Mouse (Mus musculus) lung, adult 18-20 months (tissue): ENCODE results near the gene Hist3h2ba.
A peak's percentile ranks its signal among the peaks of the same experiment; 100 is the strongest.

Experiments
- DNase-seq, 2 experiments: peaks; one replicate each; pipeline ENCODE4 v3.0.0; 2022; ENCODE audit warnings: mixed read lengths in 2 of 2

Hist3h2ba gene

GRCm38 (mm10) chr11:58965001-58965760 lies 16.5 kb downstream of the Hist3h2ba start:
- DNase-seq = no peak

- peak in 1 of 2 experiments; percentile 50 for DNase-seq
Measured at GRCm38 (mm10) chr11:58967346-58967745, 18.6 kb downstream of the Hist3h2ba start.

GRCm38 (mm10) chr11:58968551-58968950 lies 19.8 kb downstream of the Hist3h2ba start:
- DNase-seq = no peak

GRCm38 (mm10) chr11:58969027-58969426 lies 20.3 kb downstream of the Hist3h2ba start:
- DNase-seq = no peak

GRCm38 (mm10) chr11:58969659-58970058 lies 20.9 kb downstream of the Hist3h2ba start:
- DNase-seq = peak; percentile 83 to 89

GRCm38 (mm10) chr11:58970831-58971530 lies 22.3 kb downstream of the Hist3h2ba start:
- no peak for DNase-seq

- no peak for DNase-seq
Measured at GRCm38 (mm10) chr11:58971796-58972195, 23.1 kb downstream of the Hist3h2ba start.

GRCm38 (mm10) chr11:58974414-58974813 lies 25.7 kb downstream of the Hist3h2ba start:
- no peak for DNase-seq

GRCm38 (mm10) chr11:58977150-58977549 lies 28.4 kb downstream of the Hist3h2ba start:
- DNase-seq = no peak

GRCm38 (mm10) chr11:58977607-58978026 lies 28.9 kb downstream of the Hist3h2ba start:
- no peak for DNase-seq

- DNase-seq = peak; percentile 59 to 62
Measured at GRCm38 (mm10) chr11:58978027-58978705, 29.4 kb downstream of the Hist3h2ba start, which contains the start of gene Trim11. Gene Trim11, plus strand, starts transcription at chr11:58978093.

- no peak for DNase-seq
Measured at GRCm38 (mm10) chr11:58978706-58979030, 29.9 kb downstream of the Hist3h2ba start.

GRCm38 (mm10) chr11:58979183-58979582 lies 30.5 kb downstream of the Hist3h2ba start:
- no peak for DNase-seq

- DNase-seq = peak; percentile 65 to 81
Measured at GRCm38 (mm10) chr11:58979661-58980060, 30.9 kb downstream of the Hist3h2ba start.

GRCm38 (mm10) chr11:58980381-58980990 lies 31.8 kb downstream of the Hist3h2ba start:
- DNase-seq = no peak

- DNase-seq = peak; percentile 68 to 70
Measured at GRCm38 (mm10) chr11:58981541-58982447, 33.1 kb downstream of the Hist3h2ba start.

GRCm38 (mm10) chr11:58982471-58983097 lies 33.9 kb downstream of the Hist3h2ba start:
- no peak for DNase-seq

- no peak for DNase-seq
Measured at GRCm38 (mm10) chr11:58983691-58984341, 35.1 kb downstream of the Hist3h2ba start.

GRCm38 (mm10) chr11:58984657-58985056 lies 35.9 kb downstream of the Hist3h2ba start:
- DNase-seq = no peak

- no peak for DNase-seq
Measured at GRCm38 (mm10) chr11:58985299-58985917, 36.7 kb downstream of the Hist3h2ba start.
